Mouse (Mus musculus) limb, embryonic 14.5 days (tissue): ENCODE results near the gene Rnf167. TPM values are rescaled to one million over a fixed set of nuclear protein-coding genes. Genes with fewer than 3 reads are reported as not detected.

Source experiments
- ATAC-seq: fragments of 200-750 bp; cut with Nextera tagmentation; 2 replicates; pipeline ENCODE4 v1.8.0; 2017; ENCODE audit warnings: low read depth, moderate number of reproducible peaks, moderate TSS enrichment; ENCODE audit not compliant: low FRiP score
- DNase-seq: peaks from one replicate; pipeline ENCODE4 v3.0.0-alpha.2; 2015; ENCODE audit warnings: low spot score
- H3K27ac ChIP-seq: fragments of 300-500 bp; sonication (generic); replicated peaks from 2 replicates; pipeline ENCODE4 v1.5.1; 2014; ENCODE audit warnings: low read depth, mild to moderate bottlenecking, low read length, moderate library complexity, mixed read lengths
- H3K27me3 ChIP-seq: fragments of 300-500 bp; sonication (generic); 2 replicates; pipeline ENCODE4 v1.6.1; 2014; ENCODE audit warnings: low read length, mixed read lengths; ENCODE audit not compliant: control insufficient read depth, insufficient read depth
- H3K36me3 ChIP-seq: fragments of 300-500 bp; sonication (generic); 2 replicates; pipeline ENCODE4 v1.6.1; 2014; ENCODE audit warnings: mild to moderate bottlenecking, low read length, moderate library complexity, mixed read lengths; ENCODE audit not compliant: control insufficient read depth, insufficient read depth
- H3K4me1 ChIP-seq: fragments of 300-500 bp; sonication (generic); 2 replicates; pipeline ENCODE4 v1.6.1; 2014; ENCODE audit warnings: antibody characterized with exemption, low read length, mixed read lengths; ENCODE audit not compliant: control insufficient read depth, insufficient read depth
- H3K4me2 ChIP-seq: fragments of 300-500 bp; sonication (generic); replicated peaks from 2 replicates; pipeline ENCODE4 v1.6.1; 2014; ENCODE audit warnings: low read depth, mild to moderate bottlenecking, low read length, moderate library complexity; ENCODE audit not compliant: severe bottlenecking
- H3K4me3 ChIP-seq: fragments of 300-500 bp; sonication (generic); replicated peaks from 2 replicates; pipeline ENCODE4 v1.5.1; 2014; ENCODE audit warnings: low read length
- H3K9ac ChIP-seq: fragments of 300-500 bp; sonication (generic); 2 replicates; pipeline ENCODE4 v1.6.1; 2014; ENCODE audit warnings: mild to moderate bottlenecking, low read depth, low read length, moderate library complexity; ENCODE audit not compliant: severe bottlenecking
- H3K9me3 ChIP-seq: fragments of 300-500 bp; sonication (generic); 2 replicates; pipeline ENCODE4 v1.6.1; 2016; ENCODE audit warnings: low read length; ENCODE audit not compliant: control insufficient read depth
- POLR2A ChIP-seq: fragments of 200-500 bp; IDR thresholded peaks from 2 replicates; pipeline ENCODE4 v1.8.0; 2012; ENCODE audit warnings: inconsistent platforms, mild to moderate bottlenecking, moderate library complexity, borderline replicate concordance; ENCODE audit not compliant: insufficient read depth, insufficient read length; ENCODE audit errors: extremely low read depth
- WGBS: fragments of 180-500 bp; shearing (Covaris S2); extraction: QIAGEN DNeasy Blood & Tissue Kit; methylation state at CpG from one replicate; pipeline ENCODE4 v1.1.7; 2014; 5-methylcytosine and 5-hydroxymethylcytosine counted together
- polyA plus RNA-seq, 2 experiments: library from polyadenylated mRNA; depleted of rRNA in 1 of 2; stranded (reverse) in 1 of 2; unstranded in 1 of 2; fragments of >200 nt; fragmentation: Nextera tagmentation in 1 of 2; extraction: Ambion mirVana in 1 of 2; gene quantifications; 2 replicates each; pipeline versions ENCODE4 v1.2.1 to v1.2.3; 2012 to 2014

The Rnf167 gene
- polyA plus RNA-seq, 2 experiments = 96.3 to 109 TPM

DNA sequence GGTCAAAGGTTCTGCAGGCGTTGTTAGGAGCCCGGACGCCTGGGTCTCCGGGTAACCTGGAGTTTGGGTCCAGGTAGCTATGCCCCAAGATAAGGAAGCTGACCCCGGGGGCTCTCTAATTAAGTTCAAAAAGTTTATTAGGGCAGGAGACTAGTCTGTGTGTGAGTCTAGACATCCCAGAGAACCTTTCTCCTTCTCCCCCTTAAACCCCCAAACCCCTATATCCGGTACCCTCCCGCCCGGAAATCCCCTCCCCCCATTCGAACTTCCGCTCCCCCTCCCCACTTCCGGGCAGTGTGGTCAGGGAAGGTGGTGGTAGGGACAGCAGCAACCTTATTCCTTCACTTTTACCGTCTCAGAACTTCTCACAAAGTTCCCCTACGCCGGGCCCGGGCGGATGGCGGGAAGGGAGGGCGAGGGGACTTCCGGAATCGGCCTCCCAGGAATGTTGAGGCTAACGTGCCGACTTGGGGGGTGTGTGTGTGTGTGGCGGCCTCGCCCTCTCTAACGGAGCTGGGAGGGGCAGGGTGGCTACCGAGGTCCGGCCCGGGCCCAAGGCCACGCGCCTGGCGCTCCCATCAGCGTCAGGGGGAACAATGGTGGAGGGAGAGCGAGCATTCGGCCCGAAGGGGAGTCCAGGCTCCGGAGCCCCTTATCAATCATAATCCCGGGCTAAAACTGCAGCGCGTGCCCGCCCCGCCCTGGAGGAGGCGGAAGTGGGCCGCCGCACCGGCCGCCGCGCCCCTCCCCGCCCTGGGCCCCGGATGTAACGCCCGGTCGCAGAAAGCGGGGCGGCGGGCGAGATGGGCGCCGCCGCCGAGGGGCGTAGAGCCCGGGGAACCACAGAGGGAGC lies 6.5 kb downstream of the Rnf167 start:
- TF ChIP-seq POLR2A = no peak; the same call in 1 of the 2 replicates
- Histone ChIP-seq H3K4me2 (peak overlapping the region; percentile 97), H3K4me3 (peak overlapping the region; percentile 100), H3K9ac (peak overlapping the region; percentile 96), H3K4me1 (peaks cover 31% of the 10 kb centered on the region), H3K27ac (peak overlapping the region; percentile 97), H3K36me3 (peaks cover 46% of the 10 kb centered on the region), H3K27me3 (no peaks in the 10 kb centered on the region), H3K9me3 (no peaks in the 10 kb centered on the region)
- ATAC-seq (peak; percentile 41), DNase-seq (peak; percentile 64)
- WGBS = under 1% methylated on average over 38 of the region's 63 CpGs

DNA sequence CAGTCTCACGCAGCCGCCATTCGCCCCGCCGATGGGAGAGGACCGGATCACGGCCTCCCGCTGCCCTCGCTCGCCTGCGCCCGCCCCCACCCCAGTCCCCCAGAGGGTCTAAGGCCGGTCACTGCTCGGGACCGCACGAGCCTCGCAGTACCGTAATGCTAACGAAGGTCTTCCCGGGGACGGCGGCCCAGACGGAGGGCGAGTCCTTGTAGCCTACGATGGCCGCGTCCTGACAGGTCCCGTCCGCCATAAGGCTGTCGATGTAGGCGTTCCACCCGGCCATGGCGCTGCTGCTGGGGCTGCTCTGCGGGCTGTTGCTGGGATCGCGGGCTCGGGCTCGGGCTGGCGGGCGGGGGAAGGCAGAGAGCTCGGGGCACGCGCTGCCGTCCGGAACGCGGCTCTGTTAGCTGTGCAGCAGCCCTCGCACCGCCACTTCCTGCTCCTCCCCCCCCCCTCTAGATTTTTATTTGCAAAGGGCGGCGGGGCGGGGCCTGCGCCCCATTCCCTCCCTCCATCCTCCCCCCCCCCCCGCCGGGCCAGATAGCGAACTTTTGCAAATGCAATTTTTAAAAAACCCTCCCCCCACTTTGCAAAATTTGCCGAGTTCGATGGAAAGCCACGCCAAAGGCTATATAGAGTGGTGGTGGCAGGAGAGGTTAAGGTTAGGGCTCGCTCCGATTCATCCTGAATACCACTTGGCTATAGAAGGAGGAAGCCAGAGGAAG lies 7.3 kb downstream of the Rnf167 start, which contains the start of gene Pfn1:
TSS of gene Pfn1 (minus strand) at position 447 of the 725 bp plus-strand sequence.
- Histone ChIP-seq H3K27me3 (no peaks in the 10 kb centered on the region), H3K36me3 (peaks cover 38% of the 10 kb centered on the region), H3K9me3 (no peaks in the 10 kb centered on the region), H3K27ac (peak within 1 kb of the TSS; percentile 97), H3K9ac (peak within 1 kb of the TSS; percentile 96), H3K4me3 (peak within 1 kb of the TSS; percentile 100), H3K4me1 (peaks cover 26% of the 10 kb centered on the region), H3K4me2 (peak within 1 kb of the TSS; percentile 97)
- DNase-seq = peak; percentile 90
- WGBS = under 1% methylated on average over 49 of the region's 61 CpGs
- peak; percentile 32 for ATAC-seq
- peak; percentile 88; the same call in 1 of the 2 replicates for TF ChIP-seq POLR2A

DNA sequence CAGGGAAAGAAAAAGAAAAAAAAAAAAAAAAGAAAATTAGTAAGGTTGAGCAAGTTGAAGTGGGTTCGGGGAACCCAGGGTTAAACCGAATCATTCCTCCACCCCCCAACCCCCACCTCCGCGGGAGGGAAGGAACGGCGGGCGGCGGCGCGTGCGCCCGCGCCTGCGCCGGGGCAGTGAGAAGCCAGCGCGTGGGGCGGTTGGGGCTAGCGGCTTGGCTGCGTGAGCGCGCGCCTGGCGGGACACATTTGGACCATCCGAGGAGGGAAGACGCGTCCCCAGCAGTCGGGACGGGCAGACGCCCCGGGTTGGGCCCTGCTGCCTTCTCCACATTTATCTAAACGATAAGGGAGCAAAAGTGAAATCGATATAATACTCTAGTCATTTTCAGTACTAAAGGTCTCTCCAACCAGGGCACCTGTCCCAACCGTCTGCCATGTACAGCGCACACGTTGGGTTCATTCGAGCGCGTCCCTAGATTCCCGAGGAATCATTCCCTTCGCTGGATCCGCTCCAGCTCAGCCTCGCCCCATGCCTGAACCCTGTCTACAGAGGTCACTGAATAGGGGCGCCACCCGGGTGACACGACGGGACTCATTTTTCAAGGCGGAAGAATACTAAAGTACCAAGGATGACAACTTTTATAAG lies 8.0 kb downstream of the Rnf167 start:
- H3K27me3 ChIP-seq = no peaks in the 10 kb centered on the region
- ATAC-seq (peak; percentile 68), DNase-seq (peak; percentile 90)
- no peaks in the 10 kb centered on the region for H3K9me3 ChIP-seq
- peak overlapping the region; percentile 97 for H3K27ac ChIP-seq
- peaks cover 31% of the 10 kb centered on the region for H3K36me3 ChIP-seq
- under 1% methylated on average over 48 of the region's 48 CpGs for WGBS
- peak overlapping the region; percentile 96 for H3K9ac ChIP-seq
- TF ChIP-seq POLR2A = peak; percentile 76; the same call in 1 of the 2 replicates
- H3K4me3 ChIP-seq = peak overlapping the region; percentile 100
- peak overlapping the region; percentile 97 for H3K4me2 ChIP-seq
- peaks cover 26% of the 10 kb centered on the region for H3K4me1 ChIP-seq

DNA sequence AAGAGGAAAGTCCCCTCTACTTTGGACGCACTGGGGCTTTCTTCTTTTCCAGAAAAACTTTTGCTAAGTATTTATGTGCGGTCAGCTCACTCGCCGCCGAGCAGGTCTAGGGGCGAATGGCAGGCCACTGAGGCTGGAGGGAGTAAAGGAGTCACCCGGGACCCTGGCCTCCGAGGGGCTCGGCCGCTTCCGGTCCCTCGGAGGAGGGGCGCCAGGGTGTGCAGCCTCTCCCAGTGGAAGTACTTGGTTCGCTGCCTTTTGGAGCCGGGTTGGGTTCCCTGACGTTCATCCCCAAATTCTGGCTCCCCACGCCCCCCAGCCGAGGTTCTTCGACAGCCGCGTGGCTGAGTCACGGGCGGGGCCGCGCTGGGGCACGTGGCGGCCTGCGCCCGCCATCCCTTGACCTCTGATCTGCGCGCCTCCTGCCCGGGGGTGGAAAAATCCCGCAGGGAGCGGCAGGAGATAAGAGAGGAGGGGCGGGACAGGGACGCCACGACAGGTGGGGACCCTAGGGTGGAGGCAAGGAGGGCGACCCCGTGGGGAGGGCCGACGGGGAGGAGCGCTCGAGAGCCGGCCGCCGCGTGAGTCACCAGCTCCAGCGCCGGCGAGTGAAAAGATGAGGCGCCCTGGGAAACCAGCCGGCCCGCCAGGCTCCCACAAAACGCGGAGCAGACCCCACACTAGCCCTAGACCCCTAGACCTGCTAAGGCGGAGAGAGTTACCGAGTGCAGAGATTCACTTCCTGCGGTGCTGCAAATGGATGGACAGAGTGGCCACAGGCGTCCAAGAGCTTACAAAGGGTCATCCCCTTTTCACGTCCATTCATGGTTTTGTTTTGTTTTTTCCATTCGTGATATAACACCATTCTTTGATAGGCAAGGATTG lies 8.8 kb downstream of the Rnf167 start:
- Histone ChIP-seq H3K27me3 (no peaks in the 10 kb centered on the region), H3K36me3 (peaks cover 29% of the 10 kb centered on the region), H3K9ac (peak overlapping the region; percentile 96), H3K27ac (peak overlapping the region; percentile 97), H3K4me3 (peak overlapping the region; percentile 100), H3K4me1 (peaks cover 24% of the 10 kb centered on the region), H3K4me2 (peak overlapping the region; percentile 97), H3K9me3 (no peaks in the 10 kb centered on the region)
- TF ChIP-seq POLR2A = peak; percentile 31; the same call in 1 of the 2 replicates
- ATAC-seq (peak; percentile 16), DNase-seq (peak; percentile 64)
- WGBS = under 1% methylated on average over 60 of the region's 61 CpGs
